In genomic region chr17:47595248-47596161, GRCm38 (mm10) we compare ENCODE assay signal across 8 mouse cellular contexts. TPM values are rescaled to one million over a fixed set of nuclear protein-coding genes. Genes with fewer than 3 reads are reported as not detected.
DNase-seq lines count a peak whose midpoint lies in the region; ATAC-seq and TF ChIP-seq lines count a peak whose summit lies in the region.

No protein-coding gene starts in this region.

- peak overlapping the region; percentile 81 for H3K9ac ChIP-seq in intestine, embryonic 16.5 days (ENCODE audit: low read depth, low read length)
- H3K9ac ChIP-seq in neural tube, embryonic 14.5 days (replicated peaks; ENCODE audit: low read depth, low read length): peak overlapping the region; percentile 42

- peaks cover 34% of the 10 kb centered on the region for H3K4me1 ChIP-seq in intestine, embryonic 16.5 days (ENCODE audit: control insufficient read depth, insufficient read depth, low read length)
- H3K4me1 ChIP-seq in lung, adult 2 months (ENCODE audit: control insufficient read depth, insufficient read depth, low read length): peaks cover 43% of the 10 kb centered on the region
- H3K4me1 ChIP-seq in neural tube, embryonic 14.5 days (ENCODE audit: control insufficient read depth, insufficient read depth, low read length): peaks cover 18% of the 10 kb centered on the region

- H3K36me3 ChIP-seq in intestine, embryonic 16.5 days (ENCODE audit: control insufficient read depth, insufficient read depth, low read length): peaks cover 16% of the 10 kb centered on the region; the same call in 1 of the 2 replicates
- 0 out of 2 replicates have a peak, but pooled peaks cover under 1% of the 10 kb centered on the region for H3K36me3 ChIP-seq in neural tube, embryonic 14.5 days (ENCODE audit: control insufficient read depth, insufficient read depth, low read length)

- H3K4me2 ChIP-seq in intestine, embryonic 16.5 days (ENCODE audit: low read depth, low read length): peak overlapping the region; percentile 71
- peak overlapping the region; percentile 75 for H3K4me2 ChIP-seq in neural tube, embryonic 14.5 days (ENCODE audit: low read depth, low read length)

- H3K27ac ChIP-seq in intestine, embryonic 16.5 days (ENCODE audit: low read length): peak overlapping the region; percentile 99
- H3K27ac ChIP-seq in neural tube, embryonic 14.5 days (ENCODE audit: low read depth, low read length): peak overlapping the region; percentile 72

- ATAC-seq in intestine, embryonic 16.5 days: peak; percentile 83
- peak; percentile 12; the same call in 1 of the 2 replicates for ATAC-seq in neural tube, embryonic 14.5 days (ENCODE audit: low read depth)

- peak; percentile 10; the same call in 1 of the 2 replicates for TF ChIP-seq POLR2A in lung, adult 2 months (IDR thresholded peaks at IDR 0.05; ENCODE audit: borderline replicate concordance, extremely low read depth, low read depth, low read length)

- WGBS in intestine, embryonic 16.5 days: under 1% methylated on average over 21 of the region's 21 CpGs
- 3% methylated on average over 21 of the region's 21 CpGs for WGBS in lung, adult 2 months
- 1% methylated on average over 21 of the region's 21 CpGs for WGBS in neural tube, embryonic 14.5 days

- no peaks in the 10 kb centered on the region for H3K27me3 ChIP-seq in intestine, embryonic 16.5 days (replicated peaks; ENCODE audit: control insufficient read depth, insufficient read depth, low read length)
- H3K27me3 ChIP-seq in neural tube, embryonic 14.5 days (ENCODE audit: control insufficient read depth, insufficient read depth, low read length): no peaks in the 10 kb centered on the region

- peak overlapping the region; percentile 95 for H3K4me3 ChIP-seq in intestine, embryonic 16.5 days (ENCODE audit: low read length)
- H3K4me3 ChIP-seq in lung, adult 2 months (replicated peaks; ENCODE audit: extremely low read depth, low read depth, low read length): peak overlapping the region; percentile 34
- peak overlapping the region; percentile 68 for H3K4me3 ChIP-seq in neural tube, embryonic 14.5 days (ENCODE audit: low read depth, low read length)

- DNase-seq in Muller cell, postnatal 12 days (ENCODE audit: inconsistent ontology term): peak; percentile 85
- DNase-seq in c-Kit-positive CD71-negative TER-119-negative erythroid progenitor cells, embryonic 14.5 days (ENCODE audit: low read depth): peak; percentile 80
- peak; percentile 72 for DNase-seq in gastrocnemius, postnatal 25 days
- peak; percentile 46 for DNase-seq in lung, adult 2 months
- DNase-seq in urinary bladder, postnatal 4 days (ENCODE audit: low spot score in 2 of 2): peak; percentile 66 to 74
- DNase-seq in right cerebral cortex, adult 18-20 months: no peak

- TF ChIP-seq CTCF in lung, adult 2 months (IDR thresholded peaks at IDR 0.05; ENCODE audit: insufficient read depth, low read length): no peak

- no peaks in the 10 kb centered on the region for H3K9me3 ChIP-seq in intestine, embryonic 16.5 days (ENCODE audit: control insufficient read depth, low read length)
- no peaks in the 10 kb centered on the region for H3K9me3 ChIP-seq in neural tube, embryonic 14.5 days (ENCODE audit: control insufficient read depth, low read length)

RNA-seq across cellular contexts. Expression of gene Bysl, which starts 15.8 kb away (rescaled TPM):
- total RNA-seq in gastrocnemius, postnatal 25 days (2021): 10 to 100 TPM; 12.1 to 13.8 TPM
- 17.7 and 22.0 TPM in 2 replicates for polyA plus RNA-seq in intestine, embryonic 16.5 days (2015; fragmentation: Nextera tagmentation; extraction: Ambion mirVana)
- 7.4 and 9.8 TPM in 2 replicates for polyA plus RNA-seq in lung, adult 2 months (2012; rRNA removed)
- polyA plus RNA-seq in neural tube, embryonic 14.5 days (2014; fragmentation: Nextera tagmentation; extraction: Ambion mirVana): 32.7 and 35.0 TPM in 2 replicates

RNA-seq across cellular contexts. Expression of gene Med20, which starts 15.9 kb away (rescaled TPM):
- total RNA-seq in gastrocnemius, postnatal 25 days (2021): 10 to 100 TPM; 16.0 to 16.2 TPM
- 40.4 and 41.4 TPM in 2 replicates for polyA plus RNA-seq in intestine, embryonic 16.5 days (2015; fragmentation: Nextera tagmentation; extraction: Ambion mirVana)
- 20.0 and 27.3 TPM in 2 replicates for polyA plus RNA-seq in lung, adult 2 months (2012; rRNA removed)
- 38.1 and 43.4 TPM in 2 replicates for polyA plus RNA-seq in neural tube, embryonic 14.5 days (2014; fragmentation: Nextera tagmentation; extraction: Ambion mirVana)

RNA-seq across cellular contexts. Expression of gene Gm20517, which starts 15.9 kb away (rescaled TPM):
- total RNA-seq in gastrocnemius, postnatal 25 days (2021): 1 to 10 TPM; 2.3 to 2.5 TPM
- 0.73 and 0.78 TPM in 2 replicates for polyA plus RNA-seq in intestine, embryonic 16.5 days (2015; fragmentation: Nextera tagmentation; extraction: Ambion mirVana)
- polyA plus RNA-seq in lung, adult 2 months (2012; rRNA removed): 0.45 and 0.52 TPM in 2 replicates
- polyA plus RNA-seq in neural tube, embryonic 14.5 days (2014; fragmentation: Nextera tagmentation; extraction: Ambion mirVana): 2.3 and 2.9 TPM in 2 replicates

RNA-seq across cellular contexts. Expression of gene Usp49, which starts 35.0 kb away (rescaled TPM):
- 1 to 10 TPM; 2.2 to 2.8 TPM for total RNA-seq in gastrocnemius, postnatal 25 days (2021)
- polyA plus RNA-seq in intestine, embryonic 16.5 days (2015; fragmentation: Nextera tagmentation; extraction: Ambion mirVana): 3.8 and 4.2 TPM in 2 replicates
- 6.4 and 6.7 TPM in 2 replicates for polyA plus RNA-seq in lung, adult 2 months (2012; rRNA removed)
- 5.9 and 6.5 TPM in 2 replicates for polyA plus RNA-seq in neural tube, embryonic 14.5 days (2014; fragmentation: Nextera tagmentation; extraction: Ambion mirVana)

Comparison
In these comparisons a context has a peak if more than half of its experiments do, and no peak if none do; other contexts are left out.
1. H3K4me3 ChIP-seq: peak in every context shown above with its lines; median percentile 95 in intestine, embryonic 16.5 days; 68 in neural tube, embryonic 14.5 days; 34 in lung, adult 2 months.